Mouse (Mus musculus): ENCODE results near the gene Arhgap22.

Arhgap22 gene

DNA sequence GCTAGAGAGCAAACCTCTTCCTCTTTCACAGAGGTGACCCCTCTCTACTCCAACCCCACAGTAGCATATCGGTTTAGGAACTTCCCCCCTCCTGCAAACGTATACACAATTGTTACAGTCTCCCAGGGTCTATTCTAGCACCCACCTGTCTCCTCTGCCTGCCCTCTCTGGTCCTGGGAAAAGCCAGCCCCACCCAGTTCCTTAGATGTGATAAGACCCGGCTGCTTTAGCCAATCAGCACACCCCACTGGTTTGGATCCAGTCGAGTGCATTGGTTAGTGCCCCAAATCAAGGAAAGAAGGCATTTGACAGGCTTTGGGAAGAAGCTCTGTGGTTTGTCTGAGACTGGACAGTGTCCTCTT, 922 bp downstream of the Arhgap22 start:
- no peak for DNase-seq (ENCODE audit: low spot score in 2 of 2)

DNA sequence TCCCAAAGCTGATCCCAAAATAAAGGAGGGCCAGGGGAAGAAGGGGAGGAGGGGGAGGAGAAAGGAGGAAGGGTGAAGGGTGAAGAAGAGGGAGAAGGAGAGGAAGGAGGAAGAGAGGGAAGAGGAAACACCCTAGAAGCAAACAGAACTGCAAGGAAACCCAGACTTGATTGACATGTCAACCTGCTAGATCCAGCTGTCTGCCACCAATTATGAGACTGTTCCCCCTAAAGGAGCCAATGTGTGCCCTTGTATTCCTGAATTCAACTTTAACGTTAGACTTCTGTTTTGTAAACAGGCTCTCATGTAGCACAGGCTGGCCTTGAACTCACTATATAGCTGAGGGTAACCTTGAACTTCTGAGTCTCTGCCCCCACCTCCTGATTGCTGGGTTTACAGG, 1.3 kb downstream of the Arhgap22 start:
- DNase-seq (ENCODE audit: low spot score in 2 of 2), result no peak

DNA sequence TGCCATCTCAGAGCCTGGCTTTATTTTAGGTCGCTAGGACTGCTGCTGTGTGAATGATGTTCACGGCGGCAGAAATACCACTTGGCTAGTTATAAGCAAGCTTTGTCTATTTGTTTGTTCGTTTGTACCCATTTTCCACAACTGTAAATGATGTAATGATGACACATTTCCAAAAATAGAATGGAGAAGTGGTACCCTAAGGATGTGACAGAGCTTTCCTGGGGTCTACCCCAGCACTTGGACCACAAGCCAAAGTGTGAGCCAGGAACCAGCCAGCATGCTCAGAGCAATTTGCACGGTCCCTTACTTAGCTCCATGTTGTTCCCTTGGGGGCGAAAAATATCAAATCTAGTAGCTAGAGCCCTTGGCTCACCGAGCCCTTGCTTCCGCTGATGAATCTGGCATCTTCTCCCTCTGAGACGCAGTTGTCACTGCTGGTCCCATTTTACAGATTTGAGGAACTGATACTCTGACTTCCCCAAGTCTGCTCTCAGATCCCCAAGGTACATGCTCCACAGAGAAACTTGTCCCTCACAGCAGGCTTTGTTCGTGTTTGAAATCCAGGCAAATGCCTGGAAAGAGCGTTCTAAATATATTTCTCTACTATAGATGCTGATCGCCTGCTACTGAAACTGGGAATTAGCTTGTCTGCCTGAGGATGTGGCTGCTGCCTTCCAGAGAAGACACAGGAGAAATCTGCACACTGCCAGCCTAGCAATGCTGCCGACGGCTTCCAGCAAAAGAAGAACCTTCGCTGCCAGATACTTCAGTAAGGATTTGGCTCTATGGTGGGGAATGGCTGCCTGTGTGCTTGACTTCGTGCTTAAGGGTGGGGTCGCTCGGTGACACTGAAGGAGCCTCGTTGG, 2.8 kb downstream of the Arhgap22 start:
- DNase-seq (ENCODE audit: low spot score in 2 of 2), result no peak

DNA sequence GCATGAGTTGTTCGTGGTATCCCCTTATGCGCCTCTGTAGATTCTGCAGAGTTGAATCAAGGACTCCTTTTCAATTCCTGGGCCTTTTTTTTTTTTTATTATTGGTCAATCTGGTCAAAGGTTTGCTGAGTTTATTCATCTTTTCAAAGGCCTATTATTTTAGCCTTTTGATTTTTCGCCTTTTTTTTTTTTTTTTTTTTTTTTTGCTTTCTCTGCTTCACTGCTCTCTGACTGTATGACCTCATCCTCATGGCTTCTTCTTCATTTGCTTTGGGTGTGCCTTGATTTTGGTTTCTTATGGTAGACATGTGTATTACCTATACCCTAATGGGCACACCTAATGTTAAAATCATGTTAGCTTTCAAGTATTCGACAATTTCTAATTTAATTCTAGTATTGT, 11.4 kb downstream of the Arhgap22 start:
- no peak for DNase-seq (ENCODE audit: low spot score in 2 of 2)

DNA sequence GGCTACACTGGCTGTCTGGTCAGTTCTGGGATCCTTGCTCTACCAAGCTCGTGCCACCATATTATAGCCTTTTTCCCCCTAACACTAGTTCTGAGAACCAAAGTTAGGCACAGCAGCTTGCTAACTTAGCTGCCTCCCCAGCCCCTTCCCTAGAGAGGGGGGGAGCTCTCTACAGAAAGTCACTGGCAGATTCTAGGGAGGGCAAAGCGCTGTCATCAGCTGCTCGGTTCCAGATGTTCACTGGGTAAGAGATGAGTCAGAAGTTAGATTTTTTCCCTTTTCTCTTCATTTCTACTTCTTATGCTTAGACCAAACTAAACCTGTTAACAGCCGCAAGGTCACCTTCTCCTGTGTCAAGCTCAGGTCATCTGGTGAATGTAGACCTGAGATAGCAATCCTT, 16.8 kb downstream of the Arhgap22 start:
- DNase-seq (ENCODE audit: low spot score in 2 of 2), result no peak

DNA sequence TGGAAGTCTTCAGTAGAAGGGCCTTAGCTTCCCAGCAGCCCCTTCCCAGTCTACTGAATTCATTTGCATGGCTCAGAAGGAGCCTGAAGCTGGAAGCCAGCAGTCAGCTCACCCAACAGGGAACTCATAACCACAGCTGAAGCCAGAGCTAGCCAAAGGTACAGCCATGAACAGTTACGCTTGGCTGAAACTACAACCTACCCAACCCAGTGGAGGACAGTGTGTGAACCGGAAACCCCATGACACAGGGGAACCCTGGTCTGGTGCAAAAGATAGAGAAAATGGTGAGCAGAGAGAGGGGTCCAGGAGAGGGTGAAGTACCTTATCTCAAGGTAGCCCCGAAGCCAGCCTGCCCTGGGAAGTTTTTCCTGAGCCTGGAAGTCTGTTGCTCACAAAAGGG, 17.5 kb downstream of the Arhgap22 start:
- no peak for DNase-seq (ENCODE audit: low spot score in 2 of 2)

DNA sequence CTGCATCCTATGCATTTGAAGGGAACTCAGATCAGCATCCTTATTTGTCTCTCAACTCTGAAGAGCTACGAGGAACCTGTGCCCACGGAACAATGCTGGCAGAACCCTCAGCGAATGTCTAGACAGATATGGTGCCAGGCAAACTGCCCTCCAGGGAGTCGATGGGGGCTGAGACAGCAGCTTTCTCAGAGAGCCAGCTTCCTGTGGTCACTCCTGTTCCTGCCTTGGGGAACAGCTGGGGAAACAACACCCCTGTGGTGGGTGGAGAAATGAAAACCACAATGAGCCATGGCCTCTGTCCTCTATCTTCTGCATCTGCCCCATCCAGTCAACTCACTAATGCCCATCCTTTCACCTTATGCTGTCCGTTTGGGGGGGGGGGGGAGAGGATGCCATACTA, 18.2 kb downstream of the Arhgap22 start:
- DNase-seq (ENCODE audit: low spot score in 2 of 2), result no peak

DNA sequence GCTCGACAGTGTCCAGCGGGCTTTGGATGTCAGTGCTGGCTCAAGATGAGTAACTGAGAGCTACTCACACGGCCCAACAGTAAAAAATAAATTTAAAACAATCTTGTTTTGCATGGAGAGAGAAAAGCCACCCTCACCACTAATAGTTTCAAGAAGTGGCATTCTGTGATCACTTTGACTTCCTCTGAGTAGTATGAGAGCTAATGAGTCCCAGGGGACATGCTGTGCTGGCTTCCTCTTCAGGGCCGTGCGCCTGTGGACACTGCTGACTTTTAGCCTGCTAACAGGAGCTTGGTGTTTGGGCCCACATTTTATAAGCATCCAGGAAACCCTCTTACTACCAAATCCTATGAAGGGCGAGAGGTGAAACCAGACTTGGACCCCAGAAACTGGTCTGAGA, 21.8 kb downstream of the Arhgap22 start:
- no peak for DNase-seq (ENCODE audit: low spot score in 2 of 2)

DNA sequence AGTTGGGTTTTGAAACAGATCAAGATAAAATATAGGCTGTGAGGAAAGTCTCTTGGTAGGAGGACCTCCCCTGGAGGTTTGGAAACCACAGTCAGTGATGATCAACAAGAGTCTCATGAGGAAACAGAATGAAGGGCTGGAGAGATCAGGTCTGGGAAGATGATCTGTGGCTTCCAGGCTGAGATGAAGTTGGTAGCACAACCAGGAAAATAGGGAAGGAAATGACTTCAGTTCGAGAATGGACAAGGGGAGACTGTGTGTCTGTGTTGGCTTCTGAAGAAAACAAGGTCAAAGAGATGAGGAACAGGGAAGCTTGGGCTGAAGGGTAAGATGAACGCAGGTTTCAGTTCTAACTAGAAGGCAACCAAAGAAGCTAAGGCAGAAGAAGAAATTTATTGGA, 26.6 kb downstream of the Arhgap22 start:
- DNase-seq (ENCODE audit: low spot score in 2 of 2), result no peak

DNA sequence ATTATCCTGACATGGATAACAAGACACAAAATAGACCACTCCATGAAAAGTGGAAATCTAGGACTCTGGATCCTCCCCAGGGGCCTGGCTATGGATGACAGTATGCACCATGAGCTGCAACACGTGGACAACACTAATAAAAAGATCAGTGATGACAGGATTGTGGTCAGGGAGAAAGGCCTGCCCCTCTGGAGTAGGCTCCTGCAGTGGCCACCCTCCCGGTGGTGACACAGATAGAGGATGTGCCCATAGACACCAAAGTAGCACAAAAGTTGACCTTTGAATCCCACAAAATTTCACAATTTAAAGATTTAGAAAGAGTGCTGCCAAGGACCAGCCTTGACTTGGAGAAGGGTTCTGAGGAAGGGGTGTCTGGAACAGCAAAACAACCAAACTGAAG, 29.4 kb downstream of the Arhgap22 start:
- DNase-seq (ENCODE audit: low spot score in 2 of 2), result no peak

DNA sequence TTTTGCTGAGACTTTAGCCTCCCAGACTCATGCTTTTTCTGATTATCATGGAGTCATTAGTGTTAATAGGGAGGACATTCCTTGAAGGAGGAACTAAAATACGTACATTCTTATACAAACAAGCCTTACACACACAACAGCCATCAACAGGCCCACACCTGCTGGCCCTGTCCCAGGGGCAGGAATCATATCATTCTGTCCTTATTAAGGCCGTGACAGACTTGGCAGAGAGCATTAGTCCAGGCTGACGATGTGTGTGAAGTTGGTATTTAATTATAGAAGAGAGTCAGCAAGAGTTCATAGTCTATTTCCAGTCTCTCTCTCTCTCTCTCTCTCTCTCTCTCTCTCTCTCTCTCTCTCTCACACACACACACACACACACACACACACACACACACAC, 30.7 kb downstream of the Arhgap22 start:
- no peak for DNase-seq (ENCODE audit: low spot score in 2 of 2)

DNA sequence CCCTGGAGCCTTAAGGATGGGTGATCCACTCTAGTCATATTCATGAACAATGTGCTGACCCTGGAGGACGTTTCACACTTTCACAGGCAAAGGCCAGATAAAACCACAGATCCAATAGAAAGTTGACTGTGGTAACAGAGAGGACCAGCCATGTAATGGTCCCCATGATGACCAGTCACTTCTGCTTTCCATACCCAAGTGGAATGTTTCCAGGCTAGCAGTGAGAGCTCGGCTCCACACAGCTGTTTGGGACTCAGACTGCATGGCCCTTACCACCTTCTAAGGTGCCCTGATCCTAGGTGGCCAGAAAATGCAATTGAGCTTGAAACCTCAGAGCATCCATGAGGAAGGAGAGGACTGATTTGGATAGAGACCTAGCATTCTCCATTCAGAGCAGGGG, 31.1 kb downstream of the Arhgap22 start:
- DNase-seq (ENCODE audit: low spot score in 2 of 2), result no peak

DNA sequence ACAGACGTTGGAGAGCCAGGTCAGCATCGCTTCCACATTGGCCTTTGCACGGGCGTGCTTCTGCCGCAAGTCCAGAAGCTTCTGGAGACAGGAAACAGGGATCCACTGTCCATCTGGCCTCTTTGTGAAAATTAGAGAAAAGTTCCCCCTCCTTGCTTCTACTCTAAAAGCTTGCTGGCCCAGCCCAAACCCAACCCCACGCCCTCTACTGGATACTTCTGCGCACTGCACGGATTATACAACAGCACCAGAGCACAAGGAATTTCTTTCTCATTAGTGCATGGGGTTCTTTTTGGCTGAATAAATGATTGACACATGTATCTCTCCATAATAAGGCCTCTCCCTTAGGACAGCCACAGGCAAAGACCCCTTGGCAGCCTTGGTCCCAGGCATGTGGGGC, 32.6 kb downstream of the Arhgap22 start:
- no peak for DNase-seq (ENCODE audit: low spot score in 2 of 2)

DNA sequence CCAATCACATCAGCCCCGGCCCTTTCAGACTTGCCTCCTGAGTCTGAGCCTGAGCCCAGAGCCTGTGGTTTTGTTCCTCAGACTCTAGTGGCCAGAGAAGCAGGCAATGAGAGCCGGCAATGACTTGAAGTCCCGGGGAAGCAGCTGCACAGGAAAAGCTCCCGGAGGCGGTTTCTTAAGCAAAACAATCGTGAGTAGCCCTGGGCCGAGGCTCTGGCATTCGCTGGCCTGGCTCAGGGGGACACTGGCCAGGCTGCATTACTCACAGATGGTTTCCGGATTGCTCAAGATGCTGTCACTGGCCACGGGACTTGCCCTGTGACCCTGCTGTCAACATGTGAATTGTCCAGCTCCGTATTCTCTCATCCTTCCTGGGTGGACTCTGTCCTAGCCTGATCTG, 33.8 kb downstream of the Arhgap22 start:
- peak in 1 of 2 experiments; percentile 41 for DNase-seq (ENCODE audit: low spot score in 2 of 2)

DNA sequence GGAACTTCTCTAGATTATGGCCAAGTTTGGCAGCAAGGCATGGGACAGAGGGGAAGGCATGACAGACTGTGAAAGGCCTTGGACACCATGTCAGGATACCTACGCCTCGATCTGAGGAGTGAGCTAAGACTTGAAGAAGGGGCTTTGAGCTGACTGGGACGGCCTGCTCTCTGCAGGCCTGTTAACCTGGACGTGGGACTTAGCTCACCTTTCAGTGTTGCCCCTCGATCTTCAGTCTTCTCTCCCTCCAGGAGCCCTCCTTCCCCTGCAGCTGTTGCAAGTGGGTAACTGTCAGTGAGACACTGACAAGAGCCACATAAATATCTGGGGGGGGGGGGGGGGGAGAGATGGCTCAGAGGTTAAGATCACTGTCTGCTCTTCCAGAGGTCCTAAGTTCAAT, 34.9 kb downstream of the Arhgap22 start:
- DNase-seq (ENCODE audit: low spot score in 2 of 2), result no peak

DNA sequence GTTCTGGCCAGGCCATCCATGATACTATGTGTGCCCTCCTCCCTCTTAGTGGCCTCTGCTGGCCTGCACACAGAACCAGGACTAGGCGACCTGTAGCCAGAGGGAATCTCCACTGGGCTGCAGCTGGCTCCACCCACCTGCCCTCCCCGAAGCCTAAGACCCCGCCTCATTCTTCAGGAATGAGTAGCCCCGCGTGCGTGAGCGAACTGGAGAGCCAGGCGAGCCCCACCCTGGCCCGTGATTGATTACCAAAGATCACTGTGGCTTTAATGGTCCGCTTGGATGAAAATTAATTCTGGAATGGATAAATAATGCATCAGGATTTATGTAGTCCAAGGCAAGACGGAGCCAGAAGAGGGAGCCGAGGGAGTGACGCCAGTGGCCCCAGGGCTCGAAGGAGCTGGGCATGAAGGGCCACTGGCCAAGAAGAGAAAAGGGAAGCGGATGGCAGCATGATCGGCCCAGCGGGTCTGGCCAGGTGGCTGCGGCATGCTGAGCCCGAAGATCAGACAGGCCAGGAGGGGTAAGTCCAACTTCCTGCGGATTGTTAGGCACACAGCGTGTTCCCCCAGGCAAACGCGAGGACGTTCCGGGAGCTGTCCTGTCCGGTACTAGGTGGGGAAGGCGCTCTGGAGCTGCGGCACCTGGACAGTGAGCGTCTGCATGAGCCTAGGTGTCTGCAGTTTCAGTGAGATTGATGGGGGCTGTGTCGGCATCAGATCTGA, 36.6 kb downstream of the Arhgap22 start:
- DNase-seq (ENCODE audit: low spot score in 2 of 2), result no peak

DNA sequence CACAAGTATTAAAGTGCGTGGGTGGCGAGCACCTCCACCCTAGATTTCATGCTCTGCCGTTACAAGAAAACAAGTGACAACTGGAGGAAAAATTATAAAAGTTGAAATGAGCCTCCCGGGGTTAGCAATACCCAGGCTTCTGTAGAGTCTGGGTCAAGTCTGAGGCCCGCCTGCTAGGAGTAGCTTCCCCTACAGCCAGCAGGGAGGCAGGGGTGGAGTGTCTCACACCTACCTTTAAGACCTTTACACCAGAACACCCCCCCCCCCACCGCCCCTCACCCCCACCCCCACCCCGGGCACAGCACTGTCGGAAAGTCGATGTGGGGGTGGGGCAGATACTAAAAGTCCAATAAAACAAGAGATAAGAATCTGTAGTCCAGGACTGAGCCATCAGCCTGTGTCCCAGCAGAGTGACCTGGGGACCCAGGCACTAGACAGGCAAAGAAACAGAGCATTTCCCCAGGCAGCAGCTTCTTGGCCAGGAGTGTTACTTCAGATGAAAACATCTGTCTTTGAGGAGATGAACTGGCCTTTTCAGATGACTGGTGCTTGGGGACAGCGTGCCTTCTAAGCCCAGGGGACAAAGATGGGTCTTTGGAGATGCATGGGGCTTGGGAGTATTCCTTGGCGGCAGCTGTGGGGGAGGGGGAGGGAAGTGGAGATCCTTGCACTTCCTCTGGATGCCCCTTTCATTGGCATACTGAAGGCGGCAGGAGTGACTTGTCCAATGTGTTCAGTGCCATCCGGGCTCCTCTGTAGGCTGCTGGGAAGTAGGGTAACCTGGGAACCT, 37.3 kb downstream of the Arhgap22 start:
- no peak for DNase-seq (ENCODE audit: low spot score in 2 of 2)

DNA sequence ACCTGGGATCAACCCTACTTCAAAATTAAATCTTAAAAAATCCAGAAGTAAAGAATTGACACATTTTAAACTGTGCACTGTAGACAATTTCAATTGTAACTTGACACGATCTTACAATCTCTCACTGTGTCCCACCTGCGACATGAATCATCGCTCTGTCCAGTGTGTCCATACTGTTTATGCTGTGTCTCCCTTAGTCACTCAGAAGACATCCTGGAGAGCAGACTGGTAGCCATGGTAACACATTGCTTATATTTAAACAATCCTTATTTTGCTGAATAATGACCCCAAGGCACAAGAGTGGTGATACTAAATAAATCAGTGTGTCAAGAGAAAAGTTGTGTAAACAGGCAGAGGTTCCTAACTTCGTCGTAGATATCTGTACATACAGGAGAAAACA, 44.4 kb downstream of the Arhgap22 start:
- no peak for DNase-seq (ENCODE audit: low spot score in 2 of 2)

DNA sequence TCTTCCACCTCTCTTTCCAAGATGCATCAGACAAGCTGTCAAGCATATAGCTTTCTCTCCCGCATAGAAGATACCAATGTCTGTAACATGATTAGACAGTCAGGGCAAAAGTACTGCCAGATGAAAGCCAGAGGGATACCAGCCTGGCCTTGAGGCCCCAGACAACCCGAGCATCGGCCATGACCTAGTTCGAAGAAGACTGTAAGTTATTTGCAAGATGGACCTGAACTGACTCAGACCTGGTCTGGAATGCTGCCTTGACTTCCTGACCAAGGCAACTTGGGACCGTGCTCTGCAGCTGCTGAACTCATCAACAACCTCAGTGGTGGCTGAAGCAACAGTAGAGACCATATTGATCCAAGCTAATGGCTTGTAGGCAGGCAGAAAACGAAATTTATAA, 46.3 kb downstream of the Arhgap22 start:
- DNase-seq (ENCODE audit: low spot score in 2 of 2), result no peak

DNA sequence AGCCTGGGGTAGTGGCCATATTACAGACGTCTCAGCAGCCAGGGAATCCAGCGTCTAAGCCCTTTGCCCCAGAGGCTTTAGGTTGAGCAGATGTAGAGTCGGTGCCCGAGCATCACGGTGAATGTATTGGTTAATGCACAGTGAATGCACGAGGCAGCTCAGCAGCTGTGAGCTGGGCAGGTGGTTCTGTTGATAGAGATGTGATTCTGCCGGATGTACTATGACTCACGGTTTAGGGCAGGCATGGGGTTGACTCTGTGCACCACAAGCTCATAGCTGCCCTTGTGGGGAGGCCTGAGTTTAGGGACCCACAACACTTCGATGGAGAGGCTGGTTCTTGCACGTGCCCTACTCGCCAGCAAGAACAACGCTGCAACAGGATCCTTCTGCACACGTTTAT, 51.0 kb downstream of the Arhgap22 start:
- DNase-seq (ENCODE audit: low spot score in 2 of 2), result no peak

DNA sequence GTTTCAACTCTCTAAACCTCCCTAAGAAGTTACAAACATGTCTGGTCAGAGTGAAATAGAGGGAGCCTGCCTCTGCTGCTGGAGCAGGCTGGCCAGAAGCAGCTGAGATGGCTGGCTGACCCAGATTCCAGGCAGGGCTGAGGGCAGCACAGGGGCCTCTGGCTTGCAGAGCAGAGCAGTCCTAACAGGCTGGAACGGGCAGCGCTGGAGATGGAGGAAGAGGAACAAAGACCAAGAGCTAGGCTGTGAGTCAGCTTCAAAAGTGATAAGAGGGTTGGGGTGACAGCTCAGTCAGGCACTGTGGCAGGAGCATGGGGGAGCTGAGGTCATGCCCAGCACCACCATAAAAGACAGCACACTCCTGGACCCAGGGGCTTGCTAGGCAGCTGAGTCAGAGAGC, 62.4 kb downstream of the Arhgap22 start:
- DNase-seq (ENCODE audit: low spot score in 2 of 2), result no peak

DNA sequence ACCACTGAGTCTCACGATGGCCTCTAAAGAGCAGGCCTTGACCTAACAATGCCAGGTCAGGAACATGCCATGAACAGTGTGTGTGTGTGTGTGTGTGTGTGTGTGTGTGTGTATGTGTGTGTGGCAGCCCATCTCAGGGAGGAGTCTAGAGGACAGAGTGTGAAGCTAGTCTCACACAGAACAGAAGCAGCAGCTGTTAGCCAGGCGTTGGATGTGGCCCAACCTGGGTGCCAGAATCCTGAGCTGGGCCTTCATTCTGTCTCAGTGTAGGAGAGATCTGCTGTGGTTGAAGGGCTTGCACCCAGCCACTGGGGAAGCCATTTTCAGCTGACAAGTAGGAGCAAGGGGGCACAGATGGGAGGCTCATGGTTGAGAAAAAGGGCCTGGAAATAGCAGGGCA, 64.5 kb downstream of the Arhgap22 start:
- no peak for DNase-seq (ENCODE audit: low spot score in 2 of 2)

DNA sequence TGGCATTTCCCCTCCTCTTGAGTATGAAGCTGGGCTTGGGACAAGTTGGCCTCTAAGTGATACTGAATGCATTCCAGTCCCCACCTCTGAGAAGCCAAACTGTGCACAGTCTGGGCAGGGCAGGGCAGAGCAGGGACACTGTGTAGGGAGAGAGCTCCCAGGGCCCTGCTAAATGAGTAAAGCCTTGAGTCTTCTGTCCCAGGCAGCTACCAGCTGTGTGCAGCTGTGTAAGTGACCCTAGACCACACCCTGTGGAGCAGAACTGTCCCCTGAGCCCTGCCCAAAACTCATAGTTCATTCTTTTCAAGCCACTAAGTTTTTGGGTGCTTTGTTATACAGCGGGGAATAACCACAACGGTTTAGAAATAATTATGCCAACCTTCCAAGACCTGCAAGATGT, 67.1 kb downstream of the Arhgap22 start:
- DNase-seq (ENCODE audit: low spot score in 2 of 2), result no peak

Data from urinary bladder, postnatal 4 days (tissue).